Mouse (Mus musculus) ES-E14 (cell line): ENCODE measurements around the gene Rasd1.

Experiments
- CHD2 ChIP-seq: IDR thresholded peaks from 2 replicates; pipeline ENCODE4 v1.6.1; 2014; ENCODE audit warnings: mild to moderate bottlenecking, low read depth, low read length, inconsistent platforms
- ZC3H11A ChIP-seq: IDR thresholded peaks from 2 replicates; pipeline ENCODE4 v1.6.1; 2012; ENCODE audit warnings: low read depth, mild to moderate bottlenecking, inconsistent platforms, low read length, borderline replicate concordance

DNA sequence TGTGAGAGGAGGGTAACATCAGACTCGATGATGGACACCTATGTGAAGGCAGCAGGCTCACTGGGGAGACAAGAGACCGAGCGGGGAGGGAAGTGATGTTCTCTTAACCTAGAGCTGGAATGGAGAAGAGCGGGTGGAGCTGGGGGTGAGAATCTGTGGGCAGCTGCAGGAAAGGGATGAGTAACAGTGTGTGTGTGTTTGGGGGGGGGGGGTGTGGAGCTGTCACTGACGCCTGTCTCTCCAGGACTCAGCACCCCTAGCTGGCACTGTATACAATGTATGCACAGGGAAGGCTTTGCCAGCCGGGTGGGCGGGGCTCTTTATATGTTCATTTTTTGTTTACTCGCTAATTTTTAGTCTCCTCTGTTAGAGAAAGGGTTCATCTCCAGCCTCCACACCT, 39.1 kb upstream of the Rasd1 start:
- TF ChIP-seq ZC3H11A = no peak
- TF ChIP-seq CHD2 = no peak
